Mouse (Mus musculus) midbrain, embryonic 15.5 days (tissue): ENCODE data around the gene Wnt2. TPM values are rescaled to one million over a fixed set of nuclear protein-coding genes. Genes with fewer than 3 reads are reported as not detected.

Experiments
- ATAC-seq: fragments of 200-750 bp; cut with Nextera tagmentation; replicated peaks from 2 replicates; pipeline ENCODE4 v1.8.0; 2017; ENCODE audit warnings: moderate TSS enrichment
- H3K27ac ChIP-seq: fragments of 300-500 bp; sonication (generic); 2 replicates; pipeline ENCODE4 v1.5.1; 2015; ENCODE audit warnings: mild to moderate bottlenecking, inconsistent platforms
- H3K27me3 ChIP-seq: fragments of 300-500 bp; sonication (generic); replicated peaks from 2 replicates; pipeline ENCODE4 v1.6.1; 2015; ENCODE audit warnings: inconsistent platforms
- H3K36me3 ChIP-seq: fragments of 300-500 bp; sonication (generic); replicated peaks from 2 replicates; pipeline ENCODE4 v1.6.1; 2015; ENCODE audit warnings: inconsistent platforms
- H3K4me1 ChIP-seq: fragments of 300-500 bp; sonication (generic); 2 replicates; pipeline ENCODE4 v1.6.1; 2015; ENCODE audit warnings: inconsistent platforms
- H3K4me2 ChIP-seq: fragments of 300-500 bp; sonication (generic); 2 replicates; pipeline ENCODE4 v1.6.1; 2015; ENCODE audit warnings: inconsistent platforms, mild to moderate bottlenecking, moderate library complexity
- H3K4me3 ChIP-seq: fragments of 300-500 bp; sonication (generic); 2 replicates; pipeline ENCODE4 v1.5.1; 2015; ENCODE audit warnings: mild to moderate bottlenecking, inconsistent platforms
- H3K9ac ChIP-seq: fragments of 300-500 bp; sonication (generic); 2 replicates; pipeline ENCODE4 v1.6.1; 2015; ENCODE audit warnings: mild to moderate bottlenecking, inconsistent platforms
- H3K9me3 ChIP-seq: fragments of 300-500 bp; sonication (generic); 2 replicates; pipeline ENCODE4 v1.6.1; 2016; ENCODE audit warnings: inconsistent platforms
- WGBS: fragments of 180-500 bp; shearing (Covaris S2); methylation state at CpG from one replicate; pipeline ENCODE4 v1.1.7; 2015; ENCODE audit warnings: mixed read lengths; 5-methylcytosine and 5-hydroxymethylcytosine counted together
- polyA plus RNA-seq: library from polyadenylated mRNA; unstranded; fragments of >200 nt; fragmentation: Nextera tagmentation; extraction: Ambion mirVana; gene quantifications from 2 replicates; pipeline ENCODE4 v1.2.1, GENCODE M21; 2015

Wnt2 gene
- polyA plus RNA-seq, 1 experiment from 2014 or later = 0.40 TPM

GRCm38 (mm10) chr6:18013346-18013745 lies 17.0 kb downstream of the Wnt2 start:
- Histone ChIP-seq H3K27ac (no peak overlapping the region), H3K4me2 (no peak overlapping the region), H3K9me3 (no peaks in the 10 kb centered on the region), H3K36me3 (no peaks in the 10 kb centered on the region), H3K4me1 (no peaks in the 10 kb centered on the region), H3K27me3 (no peaks in the 10 kb centered on the region), H3K9ac (no peak overlapping the region), H3K4me3 (no peak overlapping the region)
- no peak for ATAC-seq
- WGBS = 73% methylated on average over 7 of the region's 7 CpGs

- Histone ChIP-seq H3K36me3 (no peaks in the 10 kb centered on the region), H3K4me2 (no peak overlapping the region), H3K4me3 (no peak overlapping the region), H3K4me1 (no peaks in the 10 kb centered on the region), H3K9ac (no peak overlapping the region), H3K9me3 (no peaks in the 10 kb centered on the region), H3K27ac (no peak overlapping the region), H3K27me3 (no peaks in the 10 kb centered on the region)
- no peak for ATAC-seq
- 80% methylated on average over 3 of the region's 3 CpGs for WGBS
Measured at GRCm38 (mm10) chr6:18007356-18007755, 23.0 kb downstream of the Wnt2 start.

DNA sequence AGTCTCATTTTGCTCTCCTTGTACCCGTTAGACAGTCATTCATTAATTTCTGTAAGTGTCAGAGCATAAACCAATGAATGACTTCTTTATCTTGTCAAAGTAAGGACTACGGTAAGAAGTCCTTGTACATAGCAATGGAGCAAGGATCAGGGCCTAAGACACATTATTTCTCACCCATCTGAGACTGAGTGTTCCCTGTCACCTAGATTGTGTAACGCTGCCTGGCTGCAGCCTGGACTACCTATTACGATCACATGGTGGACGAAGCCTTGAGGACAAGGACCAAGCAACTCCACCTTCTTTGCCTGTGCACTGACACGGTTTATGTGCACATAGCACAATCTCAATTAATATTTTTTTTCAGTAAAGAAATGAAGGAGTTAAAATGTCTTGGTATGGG lies 28.3 kb downstream of the Wnt2 start:
- Histone ChIP-seq H3K4me1 (no peaks in the 10 kb centered on the region), H3K4me2 (no peak overlapping the region), H3K9ac (no peak overlapping the region), H3K36me3 (no peaks in the 10 kb centered on the region), H3K27ac (no peak overlapping the region), H3K9me3 (no peaks in the 10 kb centered on the region), H3K4me3 (no peak overlapping the region), H3K27me3 (no peaks in the 10 kb centered on the region)
- WGBS = 92% methylated on average over 6 of the region's 6 CpGs
- ATAC-seq = no peak

DNA sequence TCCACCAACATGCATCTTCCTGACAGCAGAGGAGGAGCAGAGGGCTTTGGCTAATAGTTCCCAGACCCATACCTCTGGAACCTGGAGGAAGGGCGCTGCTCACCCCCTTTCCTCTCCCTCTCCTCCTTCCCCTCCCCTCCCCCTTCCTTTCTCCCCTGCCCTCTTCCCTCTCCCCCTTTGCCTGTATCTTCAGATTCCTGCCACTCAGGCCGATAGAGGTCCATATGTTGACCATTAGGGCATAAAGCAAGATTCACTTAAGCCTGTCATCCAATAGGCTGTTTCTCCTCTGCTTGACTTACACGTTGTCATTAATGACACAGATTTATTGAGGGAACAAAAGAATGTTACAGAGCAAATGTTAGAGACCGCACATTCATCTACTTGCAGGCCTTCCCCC lies 31.9 kb downstream of the Wnt2 start:
- H3K9me3 ChIP-seq = no peaks in the 10 kb centered on the region
- no peak for ATAC-seq
- WGBS = 79% methylated on average over 4 of the region's 4 CpGs

GRCm38 (mm10) chr6:17994956-17995790 lies 35.2 kb downstream of the Wnt2 start:
- 67% methylated on average over 6 of the region's 6 CpGs for WGBS
- no peak overlapping the region for H3K9ac ChIP-seq
- ATAC-seq = no peak
- no peak overlapping the region for H3K4me2 ChIP-seq
- no peaks in the 10 kb centered on the region for H3K4me1 ChIP-seq
- no peak overlapping the region for H3K4me3 ChIP-seq
- H3K27me3 ChIP-seq = no peaks in the 10 kb centered on the region
- H3K36me3 ChIP-seq = no peaks in the 10 kb centered on the region
- H3K9me3 ChIP-seq = no peaks in the 10 kb centered on the region
- no peak overlapping the region for H3K27ac ChIP-seq

More for the DNA sequence above, 31.9 kb downstream of the Wnt2 start:
- H3K36me3 ChIP-seq = no peaks in the 10 kb centered on the region
- H3K4me3 ChIP-seq = no peak overlapping the region
- H3K9ac ChIP-seq = no peak overlapping the region
- H3K27ac ChIP-seq = no peak overlapping the region
- H3K4me2 ChIP-seq = no peak overlapping the region
- H3K4me1 ChIP-seq = no peaks in the 10 kb centered on the region
- no peaks in the 10 kb centered on the region for H3K27me3 ChIP-seq

DNA sequence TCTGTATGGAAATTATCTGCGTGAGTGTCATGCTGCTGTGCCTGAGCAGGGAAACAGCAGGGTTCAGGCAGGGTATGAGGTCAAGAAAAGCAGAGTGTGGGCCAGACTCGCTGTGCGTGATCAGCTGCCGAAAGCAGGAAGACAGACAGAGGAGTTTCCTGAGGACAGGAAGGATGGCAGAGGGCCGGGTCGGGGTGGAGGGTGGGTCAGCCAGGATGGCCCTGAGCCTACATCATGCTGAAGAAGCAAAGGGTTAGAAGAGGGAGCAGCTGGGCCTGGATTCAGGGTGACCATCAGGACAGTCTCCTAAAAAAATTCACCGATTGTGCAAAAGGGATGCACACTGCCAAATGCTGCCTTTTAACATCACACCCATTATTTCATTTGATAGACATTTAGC lies 38.8 kb downstream of the Wnt2 start:
- Histone ChIP-seq H3K27ac (no peak overlapping the region), H3K27me3 (no peaks in the 10 kb centered on the region), H3K9me3 (no peaks in the 10 kb centered on the region), H3K4me2 (no peak overlapping the region), H3K4me1 (no peaks in the 10 kb centered on the region), H3K36me3 (no peaks in the 10 kb centered on the region), H3K9ac (no peak overlapping the region), H3K4me3 (no peak overlapping the region)
- ATAC-seq = no peak
- WGBS = 75% methylated on average over 7 of the region's 7 CpGs

DNA sequence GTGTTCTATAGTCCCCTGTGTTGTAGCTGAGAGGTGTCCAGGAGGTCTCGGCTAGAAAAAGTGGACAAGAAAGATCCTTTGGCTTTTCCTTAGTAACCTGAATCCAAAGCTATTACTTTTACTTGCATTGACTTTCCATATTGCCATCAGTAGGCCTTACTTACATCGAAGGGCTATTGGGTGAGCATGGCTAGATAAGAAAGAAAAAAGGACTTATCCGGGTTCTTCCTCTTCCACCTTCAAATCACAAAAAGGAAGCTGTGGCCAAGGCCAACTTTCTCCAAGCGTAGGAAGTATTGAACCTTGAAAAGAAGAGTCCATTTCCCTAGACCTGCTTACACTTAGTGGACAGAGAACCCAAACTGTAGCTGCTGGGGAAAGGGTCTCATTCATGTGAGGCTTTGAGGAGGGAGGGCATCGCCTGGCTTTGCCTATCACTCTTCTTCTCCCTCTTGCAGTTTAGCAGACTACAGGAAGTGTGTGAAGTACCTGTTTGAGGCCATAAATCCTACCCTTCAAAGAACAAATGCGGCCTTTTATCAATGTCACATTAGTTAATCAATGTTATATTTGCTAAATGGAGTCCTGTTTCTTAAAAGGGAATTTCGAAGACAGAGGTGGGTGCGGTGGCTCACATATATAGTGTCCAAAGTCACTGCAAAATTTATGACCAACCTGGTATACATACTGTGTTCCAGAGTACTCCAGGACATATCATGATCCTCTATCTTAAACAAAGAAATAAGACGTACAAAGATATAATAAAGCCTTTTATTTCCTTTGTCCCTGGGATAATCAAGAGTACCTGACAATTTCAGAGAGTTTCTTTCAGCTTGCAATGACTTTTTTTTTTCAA lies 40.0 kb downstream of the Wnt2 start:
- H3K9ac ChIP-seq = no peak overlapping the region
- WGBS = 94% methylated on average over 9 of the region's 9 CpGs
- H3K4me3 ChIP-seq = no peak overlapping the region
- no peaks in the 10 kb centered on the region for H3K27me3 ChIP-seq
- no peaks in the 10 kb centered on the region for H3K4me1 ChIP-seq
- no peaks in the 10 kb centered on the region for H3K9me3 ChIP-seq
- no peak overlapping the region for H3K4me2 ChIP-seq
- no peaks in the 10 kb centered on the region for H3K36me3 ChIP-seq
- H3K27ac ChIP-seq = no peak overlapping the region
- no peak for ATAC-seq

DNA sequence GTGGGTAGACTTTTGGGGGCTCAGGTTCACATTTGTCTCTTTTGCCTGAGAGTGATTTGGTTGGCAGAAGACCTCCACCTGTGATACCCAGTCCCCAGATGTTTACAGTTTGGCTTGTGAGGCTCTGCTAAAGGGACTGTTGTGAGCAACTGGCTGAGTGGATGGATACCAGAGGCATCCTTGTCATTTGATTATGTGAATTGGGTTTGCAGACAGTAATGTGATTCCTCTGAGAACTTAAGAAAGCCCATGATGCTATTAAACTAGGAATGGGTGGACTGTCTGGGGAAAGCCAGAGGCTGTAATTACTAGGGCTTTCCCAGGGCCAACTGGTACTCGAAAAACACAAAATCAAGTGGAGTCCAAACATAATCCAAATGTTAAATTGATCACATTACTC lies 51.0 kb downstream of the Wnt2 start:
- Histone ChIP-seq H3K4me3 (no peak overlapping the region), H3K36me3 (no peaks in the 10 kb centered on the region), H3K9me3 (no peaks in the 10 kb centered on the region), H3K9ac (no peak overlapping the region), H3K4me2 (no peak overlapping the region), H3K27ac (no peak overlapping the region), H3K27me3 (no peaks in the 10 kb centered on the region), H3K4me1 (no peaks in the 10 kb centered on the region)
- no peak for ATAC-seq
- WGBS = 69% methylated on average over 1 of the region's 1 CpGs

DNA sequence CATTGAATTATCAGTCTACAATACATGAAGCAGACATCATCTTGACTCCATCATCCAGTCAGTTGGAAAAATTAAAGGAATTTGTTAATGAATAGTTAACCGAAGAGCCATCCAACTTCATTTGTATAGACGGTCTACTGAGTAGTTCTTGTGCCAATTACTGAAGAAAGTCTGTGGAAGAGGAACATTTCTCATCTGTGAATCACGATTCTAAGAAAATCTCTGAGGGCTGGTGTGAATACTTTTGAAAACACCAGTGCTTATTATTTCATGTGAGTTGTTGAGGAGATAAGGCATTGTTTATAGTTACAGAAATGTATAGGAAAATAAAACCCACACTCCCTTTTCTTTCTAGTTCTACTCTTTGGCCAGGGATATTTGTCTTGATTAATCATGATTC lies 51.5 kb downstream of the Wnt2 start:
- Histone ChIP-seq H3K4me1 (no peaks in the 10 kb centered on the region), H3K27me3 (no peaks in the 10 kb centered on the region), H3K4me2 (no peak overlapping the region), H3K36me3 (no peaks in the 10 kb centered on the region), H3K9me3 (no peaks in the 10 kb centered on the region), H3K27ac (no peak overlapping the region), H3K4me3 (no peak overlapping the region), H3K9ac (no peak overlapping the region)
- ATAC-seq = no peak
- WGBS = 92% methylated on average over 3 of the region's 3 CpGs

- H3K9ac ChIP-seq = no peak overlapping the region
- no peak overlapping the region for H3K4me3 ChIP-seq
- no peaks in the 10 kb centered on the region for H3K27me3 ChIP-seq
- no peak for ATAC-seq
- H3K4me2 ChIP-seq = no peak overlapping the region
- no peaks in the 10 kb centered on the region for H3K9me3 ChIP-seq
- no peaks in the 10 kb centered on the region for H3K36me3 ChIP-seq
- H3K27ac ChIP-seq = no peak overlapping the region
- no peaks in the 10 kb centered on the region for H3K4me1 ChIP-seq
- 80% methylated on average over 5 of the region's 5 CpGs for WGBS
Measured at GRCm38 (mm10) chr6:17978324-17978723, 52.1 kb downstream of the Wnt2 start.

GRCm38 (mm10) chr6:17977165-17977564 lies 53.2 kb downstream of the Wnt2 start:
- no peaks in the 10 kb centered on the region for H3K4me1 ChIP-seq
- H3K27me3 ChIP-seq = no peaks in the 10 kb centered on the region
- no peak overlapping the region for H3K4me3 ChIP-seq
- no peak overlapping the region for H3K9ac ChIP-seq
- H3K27ac ChIP-seq = no peak overlapping the region
- ATAC-seq = no peak
- no peak overlapping the region for H3K4me2 ChIP-seq
- H3K9me3 ChIP-seq = no peaks in the 10 kb centered on the region
- 50% methylated on average over 1 of the region's 1 CpGs for WGBS
- H3K36me3 ChIP-seq = no peaks in the 10 kb centered on the region

GRCm38 (mm10) chr6:17974416-17974815 lies 56.0 kb downstream of the Wnt2 start:
- Histone ChIP-seq H3K9me3 (no peaks in the 10 kb centered on the region), H3K4me1 (no peaks in the 10 kb centered on the region), H3K4me2 (no peak overlapping the region), H3K36me3 (no peaks in the 10 kb centered on the region), H3K9ac (no peak overlapping the region), H3K4me3 (no peak overlapping the region), H3K27me3 (no peaks in the 10 kb centered on the region), H3K27ac (no peak overlapping the region)
- 63% methylated on average over 3 of the region's 3 CpGs for WGBS
- no peak for ATAC-seq

- H3K4me2 ChIP-seq = no peak overlapping the region
- no peaks in the 10 kb centered on the region for H3K36me3 ChIP-seq
- H3K27ac ChIP-seq = no peak overlapping the region
- no peak for ATAC-seq
- H3K27me3 ChIP-seq = no peaks in the 10 kb centered on the region
- H3K9ac ChIP-seq = no peak overlapping the region
- H3K4me1 ChIP-seq = no peaks in the 10 kb centered on the region
- H3K9me3 ChIP-seq = no peaks in the 10 kb centered on the region
- no peak overlapping the region for H3K4me3 ChIP-seq
Measured at GRCm38 (mm10) chr6:17971393-17971792, 59.0 kb downstream of the Wnt2 start.
